Mouse (Mus musculus) hindbrain, embryonic 10.5 days (tissue): ENCODE measurements at regions not wholly inside any gene's neighbourhood (a gene's known extent, or its start where the extent isn't known, plus 50 kb on each side); places are given as distances from the start of the nearest gene placed in this dataset.

ENCODE experiments used
- DNase-seq: peaks from one replicate; pipeline ENCODE4 v3.0.0-alpha.2; 2017; ENCODE audit warnings: low spot score
- H3K27ac ChIP-seq: fragments of 300-500 bp; sonication (generic); 2 replicates; pipeline ENCODE4 v1.5.1; 2016; ENCODE audit warnings: mild to moderate bottlenecking, moderate library complexity
- H3K27me3 ChIP-seq: fragments of 300-500 bp; sonication (generic); 2 replicates; pipeline ENCODE4 v1.6.1; 2016; ENCODE audit warnings: mild to moderate bottlenecking; ENCODE audit not compliant: poor library complexity, insufficient read depth, severe bottlenecking
- H3K36me3 ChIP-seq: fragments of 300-500 bp; sonication (generic); 2 replicates; pipeline ENCODE4 v1.6.1; 2016; ENCODE audit warnings: mild to moderate bottlenecking, moderate library complexity
- H3K4me1 ChIP-seq: fragments of 300-500 bp; sonication (generic); replicated peaks from 2 replicates; pipeline ENCODE4 v1.6.1; 2016; ENCODE audit warnings: mild to moderate bottlenecking
- H3K4me3 ChIP-seq: fragments of 300-500 bp; sonication (generic); 2 replicates; pipeline ENCODE4 v1.5.1; 2016; ENCODE audit warnings: mild to moderate bottlenecking, moderate library complexity
- H3K9me3 ChIP-seq: fragments of 300-500 bp; sonication (generic); 2 replicates; pipeline ENCODE4 v1.6.1; 2016; ENCODE audit warnings: mild to moderate bottlenecking, moderate library complexity
- WGBS: fragments of 180-500 bp; shearing (Covaris S2); methylation state at CpG from one replicate; pipeline ENCODE4 v1.1.7; 2016; 5-methylcytosine and 5-hydroxymethylcytosine counted together

DNA sequence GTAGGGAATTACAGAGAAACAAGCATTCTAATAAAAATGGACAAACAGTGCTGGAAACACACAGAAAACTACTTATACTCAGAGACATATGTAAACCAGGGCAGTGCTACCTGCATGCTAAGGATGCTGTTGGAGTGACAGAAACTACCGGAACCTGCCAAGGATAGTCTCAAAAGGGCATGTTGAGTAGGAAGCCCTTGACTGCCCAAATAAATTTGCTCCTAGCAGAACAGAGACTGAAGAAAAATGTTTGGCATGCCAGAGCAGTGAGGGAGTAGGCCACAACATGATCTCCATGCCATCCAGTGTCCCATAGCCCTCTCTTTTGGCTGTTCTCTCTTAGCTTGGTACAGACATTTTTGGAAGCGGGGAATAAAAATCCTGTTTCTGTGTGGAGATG, 532.7 kb downstream of the Olfm4 start:
- no peaks in the 10 kb centered on the region for H3K27me3 ChIP-seq
- no peak for DNase-seq
- no peaks in the 10 kb centered on the region for H3K36me3 ChIP-seq
- no peak overlapping the region for H3K27ac ChIP-seq
- H3K4me1 ChIP-seq: peaks cover 11% of the 10 kb centered on the region
- H3K9me3 ChIP-seq: no peaks in the 10 kb centered on the region
- 95% methylated on average over 2 of the region's 2 CpGs for WGBS
- H3K4me3 ChIP-seq: no peak overlapping the region

DNA sequence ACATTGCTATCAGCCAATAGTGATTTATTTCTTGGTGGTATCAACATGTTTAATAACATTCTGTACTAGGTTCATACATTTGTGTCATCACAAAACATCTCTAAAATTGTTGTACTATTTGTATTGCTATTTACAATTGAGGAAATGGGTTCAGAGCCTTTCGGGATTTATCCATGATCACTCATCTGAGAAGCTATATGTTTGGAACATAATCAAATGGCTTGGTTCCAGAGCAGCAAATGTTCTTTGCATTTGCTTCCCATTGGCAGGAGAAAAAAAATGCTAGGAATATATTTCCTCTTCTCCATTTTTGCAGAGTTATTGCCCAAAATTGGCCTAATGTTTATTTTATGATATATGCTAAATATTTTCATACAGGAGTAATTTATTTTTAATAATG, 537.3 kb downstream of the Olfm4 start:
- WGBS: 88% methylated on average over 1 of the region's 1 CpGs
- DNase-seq: no peak
- Histone ChIP-seq H3K27me3 (no peaks in the 10 kb centered on the region), H3K4me1 (no peaks in the 10 kb centered on the region), H3K27ac (no peak overlapping the region), H3K4me3 (no peak overlapping the region), H3K36me3 (no peaks in the 10 kb centered on the region), H3K9me3 (no peaks in the 10 kb centered on the region)

DNA sequence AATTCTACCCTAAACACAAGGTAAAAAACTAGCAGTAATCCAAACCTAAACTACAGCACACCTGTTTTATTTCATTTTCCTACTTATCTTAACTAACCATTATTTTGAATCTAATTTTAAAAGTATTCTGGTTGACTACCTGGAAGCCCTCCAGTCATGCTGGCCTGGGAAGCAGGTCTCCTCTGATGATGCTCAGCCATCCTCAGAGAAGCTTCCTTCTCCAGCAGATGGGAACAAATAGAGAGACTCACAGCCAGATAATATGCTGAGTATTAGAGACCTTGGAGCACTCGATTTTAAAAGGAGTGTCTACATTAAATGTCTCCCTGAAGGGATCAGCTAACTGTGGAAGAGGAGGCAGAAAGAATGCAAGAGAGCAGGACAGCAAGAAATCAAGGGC, 537.8 kb downstream of the Olfm4 start:
- DNase-seq: no peak
- no peaks in the 10 kb centered on the region for H3K36me3 ChIP-seq
- no peak overlapping the region for H3K27ac ChIP-seq
- H3K9me3 ChIP-seq: no peaks in the 10 kb centered on the region
- H3K27me3 ChIP-seq: no peaks in the 10 kb centered on the region
- no peaks in the 10 kb centered on the region for H3K4me1 ChIP-seq
- H3K4me3 ChIP-seq: no peak overlapping the region
- WGBS: 77% methylated on average over 1 of the region's 1 CpGs

DNA sequence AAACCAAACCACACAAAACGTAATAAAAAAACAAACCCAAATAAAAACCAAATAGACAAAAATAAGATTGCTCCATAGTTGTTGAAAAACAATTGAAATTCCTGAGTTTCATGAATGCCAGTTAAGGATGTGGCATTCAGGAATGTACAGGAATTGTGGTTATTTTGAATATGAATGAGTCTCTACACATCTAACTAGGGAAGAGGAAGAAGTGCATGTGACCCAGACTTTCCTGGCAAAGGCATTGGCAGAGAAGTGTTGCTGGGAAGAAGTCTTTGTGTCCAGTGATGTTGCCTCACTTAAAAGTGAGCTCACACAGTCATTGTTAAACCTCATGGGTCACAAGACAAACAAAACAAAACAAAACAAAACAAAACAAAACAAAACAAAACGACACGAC, 538.7 kb downstream of the Olfm4 start:
- 77% methylated on average over 3 of the region's 3 CpGs for WGBS
- Histone ChIP-seq H3K27me3 (no peaks in the 10 kb centered on the region), H3K4me1 (no peaks in the 10 kb centered on the region), H3K4me3 (no peak overlapping the region), H3K36me3 (no peaks in the 10 kb centered on the region), H3K9me3 (no peaks in the 10 kb centered on the region), H3K27ac (no peak overlapping the region)
- no peak for DNase-seq

DNA sequence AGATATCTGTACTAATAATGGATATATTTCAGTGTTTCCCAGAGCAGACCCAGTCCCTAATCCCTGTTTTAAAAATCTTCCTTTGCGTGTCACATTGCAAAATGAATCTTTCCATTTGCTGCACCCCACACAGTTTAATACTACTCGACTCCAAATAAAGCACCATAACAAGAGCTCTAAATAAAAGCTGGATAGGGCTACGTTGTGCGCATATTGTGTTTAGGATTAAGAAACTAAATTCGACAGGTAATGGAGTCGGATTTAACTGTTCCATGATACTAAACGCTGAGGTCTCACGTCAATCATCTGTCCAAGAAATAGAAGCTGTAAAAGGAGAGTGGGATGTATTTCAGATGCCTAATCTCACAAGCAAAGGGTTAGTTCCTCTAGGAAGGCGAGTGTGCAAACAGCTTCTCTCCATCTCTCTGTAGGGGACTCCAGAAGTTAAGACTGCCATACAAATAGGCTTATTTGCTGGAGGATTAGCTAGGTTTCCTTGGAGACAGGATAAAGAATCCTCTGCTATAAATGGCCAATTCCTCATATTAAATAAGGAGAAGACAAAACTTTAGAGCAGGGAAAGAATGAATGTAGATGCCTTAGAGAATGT, 544.6 kb downstream of the Olfm4 start:
- Histone ChIP-seq H3K27me3 (no peaks in the 10 kb centered on the region), H3K27ac (no peak overlapping the region), H3K4me1 (no peaks in the 10 kb centered on the region; the same call in 1 of the 2 replicates), H3K36me3 (no peaks in the 10 kb centered on the region), H3K9me3 (no peaks in the 10 kb centered on the region), H3K4me3 (no peak overlapping the region)
- DNase-seq: no peak
- WGBS: 75% methylated on average over 9 of the region's 9 CpGs

DNA sequence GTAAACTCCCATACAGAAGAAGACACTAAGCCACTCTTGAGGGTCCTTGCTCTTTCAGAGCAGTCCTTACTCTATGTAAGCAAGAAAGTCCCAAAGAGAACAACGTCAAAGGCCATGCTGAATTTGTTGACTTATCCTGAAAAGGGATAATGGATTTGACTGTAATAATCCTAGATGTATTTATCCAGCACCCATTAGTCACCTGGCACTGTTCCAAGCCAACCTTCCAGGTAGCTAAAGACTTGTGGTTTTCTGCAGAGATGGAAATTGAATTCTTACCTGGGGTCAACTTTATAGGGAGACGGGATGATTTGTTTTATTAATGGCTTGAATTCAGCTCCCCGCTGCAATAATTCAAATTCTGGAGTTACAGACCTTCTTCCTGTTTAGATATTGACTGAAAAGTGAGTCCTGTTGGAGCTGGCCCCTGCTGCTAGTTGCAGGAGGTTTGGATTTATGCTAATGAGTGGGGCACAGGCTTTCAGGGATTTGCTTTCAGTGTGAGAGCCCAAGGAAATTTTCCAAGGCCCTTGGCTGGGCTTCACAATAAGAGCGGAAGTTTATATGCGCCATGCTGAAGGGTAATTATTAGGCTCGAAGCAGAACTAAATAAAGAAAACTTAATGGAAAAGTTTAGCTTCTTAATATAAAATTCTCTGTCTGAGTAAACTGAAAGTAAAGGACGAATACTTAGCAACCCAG, 552.3 kb downstream of the Olfm4 start:
- Histone ChIP-seq H3K36me3 (no peaks in the 10 kb centered on the region), H3K27ac (no peak overlapping the region), H3K4me1 (peaks cover 9% of the 10 kb centered on the region), H3K9me3 (no peaks in the 10 kb centered on the region), H3K4me3 (no peak overlapping the region), H3K27me3 (no peaks in the 10 kb centered on the region)
- WGBS: 60% methylated on average over 7 of the region's 7 CpGs
- no peak for DNase-seq

DNA sequence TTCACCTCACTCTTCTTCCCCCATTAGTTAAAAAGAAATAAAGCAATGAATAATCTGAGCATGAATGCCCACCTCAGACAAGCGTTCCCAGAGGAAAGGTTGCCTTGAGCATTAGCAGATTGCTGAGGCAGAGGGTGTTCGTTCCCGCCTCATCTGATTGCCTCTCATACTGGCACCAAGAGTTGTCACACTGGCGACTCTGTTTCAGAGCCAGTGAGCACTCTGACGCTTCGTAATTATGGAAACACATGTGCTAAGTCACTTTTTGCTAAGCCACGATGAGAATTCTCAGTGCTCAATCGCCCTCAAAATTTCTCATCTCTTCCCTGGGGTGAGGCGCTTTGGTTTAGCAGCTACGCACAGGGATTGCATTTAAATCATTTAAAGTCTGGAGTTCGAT, 576.1 kb downstream of the Olfm4 start:
- H3K27ac ChIP-seq: no peak overlapping the region
- H3K4me1 ChIP-seq: no peaks in the 10 kb centered on the region
- H3K36me3 ChIP-seq: no peaks in the 10 kb centered on the region
- H3K9me3 ChIP-seq: no peaks in the 10 kb centered on the region
- DNase-seq: no peak
- 87% methylated on average over 11 of the region's 11 CpGs for WGBS
- no peak overlapping the region for H3K4me3 ChIP-seq
- no peaks in the 10 kb centered on the region for H3K27me3 ChIP-seq
